In the genomic region with DNA sequence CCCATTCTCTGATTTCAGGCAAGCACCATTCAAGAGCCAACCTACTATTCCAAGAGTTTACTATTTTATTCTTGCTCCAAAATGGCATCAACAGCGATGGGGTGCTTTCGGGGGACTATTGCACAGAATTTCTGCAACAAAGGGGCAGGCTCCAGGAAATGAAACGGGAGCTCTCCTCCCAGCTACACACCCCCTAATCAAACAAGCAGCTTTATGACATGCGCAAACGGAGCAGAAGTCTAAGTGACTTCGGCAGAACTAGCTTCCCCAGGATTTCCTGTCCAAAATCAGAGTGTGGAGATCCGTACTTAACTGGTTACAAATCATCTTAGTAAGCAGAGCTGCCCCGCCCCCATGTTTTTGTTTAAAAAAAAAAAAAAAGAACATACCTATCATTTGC, we compare ENCODE assay signal across 9 mouse cellular contexts.
DNase-seq lines count a peak whose midpoint lies in the region; ATAC-seq and TF ChIP-seq lines count a peak whose summit lies in the region.
"Had no signal": no experiment of that assay in that cellular context is flagged by ENCODE, and none has a peak within 500 bp of the region (broad histone marks: within the 10 kb centered on the region; RNA-seq: fewer than 3 reads in every experiment).

No protein-coding gene starts in this region.

- no peak for TF ChIP-seq CTCF in thymus, adult 2 months (IDR thresholded peaks at IDR 0.05; ENCODE audit: borderline replicate concordance, control insufficient read depth, extremely low read depth, insufficient read depth, low read length, poor library complexity)

- peak overlapping the region; percentile 65 for H3K4me2 ChIP-seq in forebrain, embryonic 14.5 days (ENCODE audit: low read length)
- H3K4me2 ChIP-seq in liver, embryonic 16.5 days (ENCODE audit: low read depth, low read length) = peak overlapping the region; percentile 59
- H3K4me2 ChIP-seq in neural tube, embryonic 13.5 days = peak overlapping the region; percentile 73

- no peaks in the 10 kb centered on the region for H3K27me3 ChIP-seq in forebrain, embryonic 14.5 days (replicated peaks; ENCODE audit: control insufficient read depth, insufficient read depth, low read length)
- no peaks in the 10 kb centered on the region for H3K27me3 ChIP-seq in liver, embryonic 16.5 days (ENCODE audit: control insufficient read depth, insufficient read depth, low read depth, low read length)
- no peaks in the 10 kb centered on the region for H3K27me3 ChIP-seq in neural tube, embryonic 13.5 days
- H3K27me3 ChIP-seq in thymus, adult 2 months (ENCODE audit: control insufficient read depth, insufficient read depth, low read length) = no peaks in the 10 kb centered on the region

- H3K4me1 ChIP-seq in forebrain, embryonic 14.5 days (ENCODE audit: control insufficient read depth, insufficient read depth, low read length) = peaks cover 20% of the 10 kb centered on the region; the same call in 1 of the 2 replicates
- H3K4me1 ChIP-seq in liver, embryonic 16.5 days (ENCODE audit: control insufficient read depth, low read depth, low read length) = no peaks in the 10 kb centered on the region
- H3K4me1 ChIP-seq in neural tube, embryonic 13.5 days (replicated peaks) = peaks cover 33% of the 10 kb centered on the region
- H3K4me1 ChIP-seq in thymus, adult 2 months (replicated peaks; ENCODE audit: control insufficient read depth, insufficient read depth, low read length) = peaks cover 2% of the 10 kb centered on the region; the same call in 1 of the 2 replicates

- peak overlapping the region; percentile 82 for H3K9ac ChIP-seq in forebrain, embryonic 14.5 days (ENCODE audit: low read length)
- no peak overlapping the region; the same call in 1 of the 2 replicates for H3K9ac ChIP-seq in liver, embryonic 16.5 days (ENCODE audit: low read depth, low read length)
- peak overlapping the region; percentile 80 for H3K9ac ChIP-seq in neural tube, embryonic 13.5 days

- peak; percentile 87 for ATAC-seq in forebrain, embryonic 14.5 days
- ATAC-seq in liver, embryonic 16.5 days (ENCODE audit: low read depth) = peak; percentile 57
- peak; percentile 89 for ATAC-seq in neural tube, embryonic 13.5 days (ENCODE audit: low read depth)

- no peaks in the 10 kb centered on the region for H3K9me3 ChIP-seq in forebrain, embryonic 14.5 days (replicated peaks; ENCODE audit: control insufficient read depth, low read length)
- H3K9me3 ChIP-seq in liver, embryonic 16.5 days (replicated peaks; ENCODE audit: control insufficient read depth, low read length) = no peaks in the 10 kb centered on the region
- H3K9me3 ChIP-seq in neural tube, embryonic 13.5 days = no peaks in the 10 kb centered on the region
- H3K9me3 ChIP-seq: G1E had no signal

- H3K27ac ChIP-seq in forebrain, embryonic 14.5 days (ENCODE audit: low read depth, low read length) = peak overlapping the region; percentile 94
- no peak overlapping the region for H3K27ac ChIP-seq in liver, embryonic 16.5 days (ENCODE audit: low read length)
- peak overlapping the region; percentile 92 for H3K27ac ChIP-seq in neural tube, embryonic 13.5 days (replicated peaks)
- H3K27ac ChIP-seq in thymus, adult 2 months (ENCODE audit: control insufficient read depth, insufficient read depth, low read length) = no peak overlapping the region

- intact Hi-C loops in heart, postnatal 14 days (cut with DNase I) = loop anchor here (5.0 to 10.0 kb wide), 3 partner anchors 77 to 206 kb away; no protein-coding TSS in a partner anchor

- H3K36me3 ChIP-seq in forebrain, embryonic 14.5 days (ENCODE audit: control insufficient read depth, insufficient read depth, low read length) = no peaks in the 10 kb centered on the region
- no peaks in the 10 kb centered on the region for H3K36me3 ChIP-seq in liver, embryonic 16.5 days (ENCODE audit: control insufficient read depth, insufficient read depth)
- H3K36me3 ChIP-seq in neural tube, embryonic 13.5 days = no peaks in the 10 kb centered on the region
- H3K36me3 ChIP-seq in thymus, adult 2 months (ENCODE audit: control insufficient read depth, insufficient read depth, low read length) = no peaks in the 10 kb centered on the region
- H3K36me3 ChIP-seq: G1E had no signal

- H3K4me3 ChIP-seq in forebrain, embryonic 14.5 days (ENCODE audit: low read depth, low read length) = peak overlapping the region; percentile 60
- H3K4me3 ChIP-seq in liver, embryonic 16.5 days (ENCODE audit: low read depth, low read length) = peak overlapping the region; percentile 59
- H3K4me3 ChIP-seq in neural tube, embryonic 13.5 days = peak overlapping the region; percentile 52
- peak overlapping the region; percentile 20 for H3K4me3 ChIP-seq in thymus, adult 2 months (ENCODE audit: control insufficient read depth, insufficient read depth, low read length)

- WGBS in forebrain, embryonic 14.5 days = under 1% methylated on average over 8 of the region's 8 CpGs
- WGBS in liver, embryonic 16.5 days (ENCODE audit: insufficient replicate concordance) = 1% methylated on average over 8 of the region's 8 CpGs
- under 1% methylated on average over 8 of the region's 8 CpGs for WGBS in neural tube, embryonic 13.5 days
- WGBS in thymus, adult 2 months = under 1% methylated on average over 8 of the region's 8 CpGs

- TF ChIP-seq POLR2A in thymus, adult 2 months (IDR thresholded peaks at IDR 0.05; ENCODE audit: control insufficient read depth, extremely low read depth, insufficient read depth, low read length, poor library complexity) = no peak

- peak; percentile 25 for DNase-seq in CD4-positive helper T cell, adult 2 months (ENCODE audit: low read depth, low spot score)
- peak; percentile 40 for DNase-seq in c-Kit-positive CD71-negative TER-119-negative erythroid progenitor cells, embryonic 14.5 days (ENCODE audit: low read depth)
- DNase-seq in forebrain, embryonic 14.5 days (ENCODE audit: low spot score) = peak; percentile 96
- DNase-seq in heart, postnatal 14 days = peak; percentile 56 to 68
- DNase-seq in kidney, postnatal 4 days = peak; percentile 68 to 78
- peak; percentile 50 for DNase-seq in thymus, adult 2 months

Comparison
In these comparisons a context has a peak if more than half of its experiments do, and no peak if none do; other contexts are left out.
1. DNase-seq: peak in every context shown above with its lines; median percentile 96 in forebrain, embryonic 14.5 days; 73 in kidney, postnatal 4 days; 62 in heart, postnatal 14 days; 50 in thymus, adult 2 months; 40 in c-Kit-positive CD71-negative TER-119-negative erythroid progenitor cells, embryonic 14.5 days; 25 in CD4-positive helper T cell, adult 2 months.
2. H3K27ac ChIP-seq: peak in forebrain, embryonic 14.5 days (single experiment) and neural tube, embryonic 13.5 days (single experiment); none in liver, embryonic 16.5 days (single experiment) and thymus, adult 2 months (single experiment).
3. Peak in every context shown above with its lines, with median percentiles within 50 percentile points of each other: ATAC-seq, H3K4me2 ChIP-seq and H3K4me3 ChIP-seq.